Mouse (Mus musculus) CH12.LX (cell line): Measurements from ENCODE around the gene Tmem198. TPM values are rescaled to one million over a fixed set of nuclear protein-coding genes. Genes with fewer than 3 reads are reported as not detected.

Experiments used
- DNase-seq: peaks from one replicate; pipeline ENCODE4 v3.0.0-alpha.2; 2013; ENCODE audit errors: extremely low read depth
- H3K27ac ChIP-seq: 2 replicates; pipeline ENCODE4 v1.5.1; 2012; ENCODE audit warnings: low read depth, mild to moderate bottlenecking, control low read depth, moderate library complexity; ENCODE audit not compliant: insufficient read depth
- H3K27me3 ChIP-seq: replicated peaks from 2 replicates; pipeline ENCODE3; 2012; ENCODE audit warnings: inconsistent platforms
- H3K36me3 ChIP-seq, 2 experiments: replicated peaks in 1 of 2; 2 replicates each; pipeline versions ENCODE3 to v1.6.1; 2012; ENCODE audit warnings: inconsistent platforms in 1 of 2, low read length in 1 of 2, mild to moderate bottlenecking in 1 of 2, mixed read lengths in 1 of 2, moderate library complexity in 1 of 2; ENCODE audit not compliant: control insufficient read depth in 1 of 2, insufficient read depth in 1 of 2
- H3K4me1 ChIP-seq, 2 experiments: 2 replicates each; pipeline ENCODE4 v1.6.1; 2012; ENCODE audit warnings: inconsistent platforms in 1 of 2, moderate library complexity in 1 of 2; ENCODE audit not compliant: insufficient read depth in 2 of 2, control insufficient read depth in 1 of 2
- H3K4me2 ChIP-seq: 2 replicates; pipeline ENCODE4 v1.6.1; 2012; ENCODE audit warnings: low read depth, mild to moderate bottlenecking, control low read depth; ENCODE audit not compliant: poor library complexity, insufficient read depth, severe bottlenecking
- H3K4me3 ChIP-seq, 3 experiments: fragments of 150-350 bp in 1 of 3; sonication (generic) in 1 of 3; replicated peaks in 1 of 3; 2 replicates each; pipeline versions ENCODE3 to v1.5.1; 2011 to 2012; ENCODE audit warnings: low read depth in 2 of 3, low read length in 2 of 3, mild to moderate bottlenecking in 2 of 3, moderate library complexity in 2 of 3, control low read depth in 1 of 3, improper control_type of control experiment in 1 of 3, inconsistent platforms in 1 of 3, mixed read lengths in 1 of 3; ENCODE audit not compliant: poor library complexity in 1 of 3
- H3K79me2 ChIP-seq: replicated peaks from 2 replicates; pipeline ENCODE4 v1.6.1; 2012; ENCODE audit warnings: mild to moderate bottlenecking, moderate library complexity; ENCODE audit not compliant: control insufficient read depth, poor library complexity, insufficient read depth, severe bottlenecking; ENCODE audit errors: extremely low read depth
- H3K9ac ChIP-seq: 2 replicates; pipeline ENCODE4 v1.6.1; 2012; ENCODE audit warnings: low read depth, mild to moderate bottlenecking, control low read depth, moderate library complexity; ENCODE audit not compliant: insufficient read depth
- H3K9me3 ChIP-seq: replicated peaks from 2 replicates; pipeline ENCODE3; 2012; ENCODE audit warnings: low read length, inconsistent platforms, mixed read lengths
- CHD2 ChIP-seq: IDR thresholded peaks from 2 replicates; pipeline ENCODE4 v1.6.1; 2011; ENCODE audit warnings: low read length, improper control_type of control experiment
- CTCF ChIP-seq, 2 experiments: IDR thresholded peaks in 1 of 2; conservative IDR thresholded peaks in 1 of 2; 2 replicates each; pipeline ENCODE4 v1.5.1; 2011 to 2012; ENCODE audit warnings: low read depth in 2 of 2, low read length in 2 of 2, improper control_type of control experiment in 1 of 2, inconsistent platforms in 1 of 2, mild to moderate bottlenecking in 1 of 2, moderate library complexity in 1 of 2
- E2F4 ChIP-seq: IDR thresholded peaks from 2 replicates; pipeline ENCODE4 v1.6.1; 2011; ENCODE audit warnings: low read depth, low read length, improper control_type of control experiment; ENCODE audit not compliant: insufficient replicate concordance
- ELF1 ChIP-seq: IDR thresholded peaks from 2 replicates; pipeline ENCODE4 v1.6.1; 2014; ENCODE audit warnings: low read depth, mild to moderate bottlenecking, inconsistent platforms, low read length, improper control_type of control experiment
- ETS1 ChIP-seq: conservative IDR thresholded peaks from 2 replicates; pipeline ENCODE4 v1.6.1; 2012; ENCODE audit warnings: low read depth, mild to moderate bottlenecking, inconsistent platforms, low read length, improper control_type of control experiment, moderate library complexity
- GABPA ChIP-seq: IDR thresholded peaks from 2 replicates; pipeline ENCODE4 v1.6.1; 2012; ENCODE audit warnings: low read depth, low read length, improper control_type of control experiment, inconsistent platforms; ENCODE audit not compliant: insufficient replicate concordance
- JUN ChIP-seq: IDR thresholded peaks from 2 replicates; pipeline ENCODE4 v1.6.1; 2011; ENCODE audit warnings: low read depth, mild to moderate bottlenecking, low read length, improper control_type of control experiment, moderate library complexity; ENCODE audit not compliant: insufficient read depth
- KAT2A ChIP-seq: IDR thresholded peaks from 2 replicates; pipeline ENCODE4 v1.6.1; 2012; ENCODE audit warnings: low read length, improper control_type of control experiment, inconsistent platforms; ENCODE audit not compliant: insufficient replicate concordance
- MAZ ChIP-seq: IDR thresholded peaks from 2 replicates; pipeline ENCODE4 v1.6.1; 2012; ENCODE audit warnings: low read depth, mild to moderate bottlenecking, inconsistent platforms, low read length, improper control_type of control experiment, moderate library complexity
- MYC ChIP-seq: IDR thresholded peaks from 2 replicates; pipeline ENCODE4 v1.6.1; 2011; ENCODE audit warnings: low read depth, mild to moderate bottlenecking, improper control_type of control experiment, low read length
- NELFE ChIP-seq: IDR thresholded peaks from 2 replicates; pipeline ENCODE4 v1.6.1; 2011; ENCODE audit warnings: low read depth, low read length, improper control_type of control experiment
- NRF1 ChIP-seq: IDR thresholded peaks from 2 replicates; pipeline ENCODE4 v1.6.1; 2014; ENCODE audit warnings: low read depth, mild to moderate bottlenecking, inconsistent platforms, low read length, improper control_type of control experiment, moderate library complexity
- POLR2AphosphoS2 ChIP-seq: IDR thresholded peaks from 2 replicates; pipeline ENCODE4 v1.6.1; 2011; ENCODE audit warnings: low read depth, low read length, improper control_type of control experiment
- RAD21 ChIP-seq: IDR thresholded peaks from 2 replicates; pipeline ENCODE4 v1.6.1; 2011; ENCODE audit warnings: low read depth, mild to moderate bottlenecking, low read length, improper control_type of control experiment, moderate library complexity
- SMC3 ChIP-seq: IDR thresholded peaks from 2 replicates; pipeline ENCODE4 v1.6.1; 2011; ENCODE audit warnings: low read depth, low read length, improper control_type of control experiment
- USF2 ChIP-seq: conservative IDR thresholded peaks from 2 replicates; pipeline ENCODE4 v1.6.1; 2011; ENCODE audit warnings: low read depth, low read length, improper control_type of control experiment
- ZNF384 ChIP-seq: IDR thresholded peaks from 2 replicates; pipeline ENCODE4 v1.6.1; 2012; ENCODE audit warnings: low read depth, low read length, improper control_type of control experiment, inconsistent platforms
- dilution Hi-C: fragments of 300-500 bp; cut with MboI; formaldehyde crosslinking; loops from 2 replicates; pipeline ENCODE4 v1.14.3; 2020; ENCODE audit warnings: low sequenced_read_pairs; ENCODE audit not compliant: extremely low pct_unique_long_range_greater_than_20kb, extremely low pct_ligation_motif_present
- in situ Hi-C: fragments of 300-500 bp; cut with MboI; formaldehyde crosslinking; loops from 3 replicates; pipeline ENCODE4 v1.14.3; 2019; ENCODE audit warnings: low sequenced_read_pairs, low pct_ligation_motif_present, low pct_unique_long_range_greater_than_20kb, mixed read lengths
- polyA plus RNA-seq: library from polyadenylated mRNA; unstranded; fragments of >175 nt; gene quantifications from 2 replicates; pipeline ENCODE4 v1.2.1, GENCODE M21; 2012; ENCODE audit warnings: low read depth; ENCODE audit not compliant: insufficient read length
- total RNA-seq, 2 experiments: library from RNA; depleted of rRNA; stranded (reverse); fragments of 300-350 nt in 1 of 2; fragments of >200 nt in 1 of 2; gene quantifications; 2 replicates each; pipeline ENCODE4 v1.2.3; 2012 to 2014

Tmem198 gene
- total and polyA plus RNA-seq, 3 experiments, result 0.51 to 1.1 (median 0.80) TPM

DNA sequence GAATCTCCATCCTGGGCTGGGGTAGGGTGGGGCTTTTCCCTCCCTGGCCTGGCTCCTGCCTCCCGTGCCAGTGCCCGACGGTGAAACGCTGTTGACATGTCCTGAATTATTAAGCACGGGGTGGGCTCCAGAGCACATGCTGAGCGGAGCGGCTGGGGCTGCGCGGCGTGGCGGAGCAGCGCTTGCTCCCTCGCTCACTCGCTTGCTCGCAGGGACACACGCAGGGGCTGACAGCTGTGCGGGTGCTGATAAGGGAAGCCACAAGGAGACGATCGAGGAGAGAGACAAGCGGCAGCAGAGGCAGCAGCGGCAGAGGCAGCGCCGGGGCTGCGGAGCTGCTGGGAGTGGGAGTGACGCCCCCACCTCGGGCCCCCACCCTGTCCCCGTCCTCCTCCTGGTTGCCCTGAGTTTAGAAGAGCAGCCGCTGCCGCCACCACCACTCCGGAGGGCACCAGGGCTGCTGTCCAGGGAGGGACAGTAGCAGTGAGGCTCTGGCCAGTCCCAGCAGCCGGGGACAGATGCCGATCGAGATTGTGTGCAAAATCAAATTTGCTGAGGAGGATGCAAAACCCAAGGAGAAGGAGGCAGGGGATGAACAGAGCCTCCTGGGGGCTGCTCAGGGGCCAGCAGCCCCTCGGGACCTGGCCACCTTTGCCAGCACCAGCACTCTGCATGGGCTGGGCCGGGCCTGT, 28.9 kb upstream of the Tmem198 start, which contains the start of gene Asic4:
Gene Asic4, plus strand, starts transcription at position 123 of the 692 bp plus-strand sequence.
- in situ Hi-C loops (loop anchor here (25.0 kb wide), 1 partner anchor 513 kb away; the partner anchor contains the start of gene Cfap65), dilution Hi-C loops (no loop called here)
- Histone ChIP-seq H3K4me1 (peaks cover 18 to 32% of the 10 kb centered on the region in 2 experiments), H3K9me3 (no peaks in the 10 kb centered on the region), H3K9ac (no peak within 1 kb of the TSS), H3K4me3 (no peak within 1 kb of the TSS), H3K36me3 (no peaks in the 10 kb centered on the region), H3K27me3 (peaks cover 89% of the 10 kb centered on the region), H3K4me2 (no peak within 1 kb of the TSS)
- no peak for TF ChIP-seq MYC
- no peak for TF ChIP-seq CHD2
- no peak for TF ChIP-seq SMC3
- no peak for TF ChIP-seq MAZ
- TF ChIP-seq CTCF (conservative IDR thresholded peaks at IDR 0.05 in 1 of 2, IDR thresholded peaks at IDR 0.05 in 1 of 2; ENCODE audit: low read depth in 2 of 2, low read length in 2 of 2), result no peak
- TF ChIP-seq KAT2A, result no peak
- no peak for TF ChIP-seq E2F4
- no peak for TF ChIP-seq JUN
- TF ChIP-seq, all 38 proteins: peak for 0
- no peak within 1 kb of the TSS for H3K27ac ChIP-seq
- H3K79me2 ChIP-seq, result no peaks in the 10 kb centered on the region
- no peak for DNase-seq

DNA sequence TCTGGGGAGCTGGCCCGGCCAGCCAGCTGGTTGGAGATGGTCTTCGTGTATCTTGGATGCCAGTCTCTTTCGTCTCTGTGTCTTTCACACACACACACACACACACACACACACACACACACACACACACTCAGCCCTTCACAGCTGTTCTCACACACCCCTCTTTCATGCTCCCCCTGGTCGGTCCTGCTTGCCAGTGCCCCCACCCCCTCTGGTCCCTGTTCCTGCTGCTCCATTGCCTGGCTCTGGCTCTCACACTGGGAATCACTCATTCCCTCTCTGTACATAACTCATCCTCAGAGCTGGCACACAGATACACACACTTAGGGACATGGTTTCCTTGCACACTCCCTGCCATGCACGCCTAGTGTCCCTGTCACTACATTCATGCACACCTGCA, 27.4 kb upstream of the Tmem198 start:
- no peaks in the 10 kb centered on the region for H3K9me3 ChIP-seq
- dilution Hi-C loops, result no loop called here
- H3K4me1 ChIP-seq, result peaks cover 11 to 23% of the 10 kb centered on the region in 2 experiments
- in situ Hi-C loops, result loop anchor here (25.0 kb wide), 1 partner anchor 515 kb away; the partner anchor contains the start of gene Cfap65
- DNase-seq, result no peak
- no peaks in the 10 kb centered on the region for H3K79me2 ChIP-seq
- H3K4me3 ChIP-seq, result no peak overlapping the region
- H3K9ac ChIP-seq, result no peak overlapping the region
- no peaks in the 10 kb centered on the region for H3K36me3 ChIP-seq
- H3K27ac ChIP-seq, result no peak overlapping the region
- H3K27me3 ChIP-seq, result peaks cover 93% of the 10 kb centered on the region
- TF ChIP-seq ZNF384 (no peak), ETS1 (no peak), RAD21 (no peak), GABPA (no peak), ELF1 (no peak), POLR2AphosphoS2 (no peak), NRF1 (no peak), USF2 (no peak), SMC3 (no peak), NELFE (no peak)
- TF ChIP-seq, all 38 proteins: peak for 0
- no peak overlapping the region for H3K4me2 ChIP-seq
